Mouse (Mus musculus): ENCODE data around the gene Sppl2c. TPM values are rescaled to one million over a fixed set of nuclear protein-coding genes. Genes with fewer than 3 reads are reported as not detected.

Sppl2c gene
- total RNA-seq (2021) = not detected
- long read RNA-seq, experiment 1 = 0 reads
- long read RNA-seq, experiment 2 = 0 reads

DNA sequence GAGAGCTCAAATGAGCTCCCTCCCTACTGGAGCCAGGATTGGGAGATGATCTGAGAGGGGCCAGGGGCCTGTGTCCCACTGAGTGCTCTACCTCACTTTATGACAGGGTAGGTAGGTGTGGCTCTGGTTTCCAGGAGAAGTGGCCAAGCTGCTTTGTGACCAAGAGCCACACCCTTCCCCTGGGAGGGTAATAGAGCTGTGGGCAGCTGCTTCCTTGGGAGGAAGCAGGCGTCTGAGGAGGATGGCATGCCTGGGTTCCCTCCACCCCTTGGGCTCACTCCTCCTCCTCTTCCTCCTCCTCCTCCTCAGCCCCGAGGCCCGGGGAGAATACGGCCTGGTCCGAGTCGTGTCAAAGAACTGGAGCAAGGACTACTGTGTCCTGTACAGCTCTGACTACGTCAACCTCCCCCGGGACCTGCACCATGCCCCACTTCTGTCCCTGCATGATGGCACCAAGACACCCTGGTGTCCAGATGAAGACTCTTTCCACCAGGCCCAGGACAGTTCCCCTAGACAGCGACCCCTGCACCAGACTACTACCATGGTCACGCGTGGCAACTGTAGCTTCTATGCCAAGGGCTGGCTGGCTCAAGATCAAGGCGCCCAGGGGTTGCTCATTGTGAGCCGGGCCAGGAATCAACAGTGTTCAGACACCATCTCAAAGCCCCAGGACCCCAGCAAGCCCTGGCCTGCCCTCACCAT is at the start of gene Sppl2c:
Gene Sppl2c, plus strand, starts transcription at position 193 of the 702 bp plus-strand sequence.
- no peak for DNase-seq
- intact Hi-C loops (cut with DNase I) = no loop called here
- Histone ChIP-seq H3K4me3 (no peak within 1 kb of the TSS), H3K27ac (no peak within 1 kb of the TSS)
- no peak for TF ChIP-seq CTCF (IDR thresholded peaks at IDR 0.05)

DNA sequence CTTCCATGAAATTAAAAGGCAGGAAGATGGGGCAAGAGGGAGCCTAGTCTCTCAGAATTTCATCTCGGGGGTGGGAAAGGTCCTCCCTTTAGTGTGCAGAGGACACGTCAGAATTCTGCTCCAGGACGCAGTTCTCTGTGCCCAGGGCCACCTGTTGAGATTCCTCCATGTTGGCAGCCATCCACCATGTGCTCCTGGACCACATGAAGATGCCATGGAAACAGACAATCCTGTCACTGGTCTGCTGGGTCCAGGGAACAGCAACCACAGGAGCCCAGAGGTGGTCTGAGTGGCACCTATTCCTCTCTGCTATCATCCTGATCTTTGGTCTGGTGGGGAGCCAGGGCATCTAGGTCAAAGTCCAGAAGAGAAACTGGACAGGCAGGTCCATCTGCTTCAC is 47.2 kb upstream of the Sppl2c start:
- no peak for TF ChIP-seq CTCF (IDR thresholded peaks at IDR 0.05)
- no peak overlapping the region for H3K4me3 ChIP-seq
- DNase-seq = no peak
- no peak overlapping the region for H3K27ac ChIP-seq
- intact Hi-C loops (cut with DNase I) = no loop called here

- Histone ChIP-seq H3K27ac (no peak overlapping the region), H3K4me3 (no peak overlapping the region)
- TF ChIP-seq CTCF (IDR thresholded peaks at IDR 0.05) = no peak
- intact Hi-C loops (cut with DNase I) = no loop called here
- no peak for DNase-seq
Measured at GRCm38 (mm10) chr11:104144930-104145329, 41.2 kb upstream of the Sppl2c start.

GRCm38 (mm10) chr11:104148787-104149186 is 37.3 kb upstream of the Sppl2c start:
- TF ChIP-seq CTCF (IDR thresholded peaks at IDR 0.05) = no peak
- DNase-seq = no peak
- Histone ChIP-seq H3K27ac (no peak overlapping the region), H3K4me3 (no peak overlapping the region)
- intact Hi-C loops (cut with DNase I) = no loop called here

DNA sequence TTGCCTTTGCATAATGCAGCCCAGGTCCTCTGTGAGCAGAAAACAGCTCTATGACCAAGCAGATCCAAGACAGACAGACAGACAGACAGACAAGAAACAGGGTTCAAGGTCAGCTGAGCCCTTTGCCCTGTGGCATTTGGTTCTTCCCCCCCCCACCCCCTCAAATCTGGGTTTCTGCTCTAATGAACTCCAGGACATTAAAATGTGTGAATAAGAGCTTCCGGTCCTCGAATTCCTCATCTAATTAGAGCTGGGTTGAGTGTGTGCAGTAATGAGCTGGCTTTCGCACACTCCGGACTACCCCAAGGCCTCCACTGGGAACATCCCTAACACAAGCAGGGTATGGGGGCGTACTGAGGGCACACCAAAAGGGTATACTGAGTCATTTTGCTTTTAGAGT is 35.2 kb upstream of the Sppl2c start:
- no peak overlapping the region for H3K4me3 ChIP-seq
- DNase-seq = no peak
- intact Hi-C loops (cut with DNase I) = no loop called here
- H3K27ac ChIP-seq = no peak overlapping the region
- no peak for TF ChIP-seq CTCF (IDR thresholded peaks at IDR 0.05)

- intact Hi-C loops (cut with DNase I) = no loop called here
- DNase-seq = no peak
- H3K27ac ChIP-seq = no peak overlapping the region
- H3K4me3 ChIP-seq = no peak overlapping the region
- no peak for TF ChIP-seq CTCF (IDR thresholded peaks at IDR 0.05)
Measured at GRCm38 (mm10) chr11:104154332-104154731, 31.8 kb upstream of the Sppl2c start.

GRCm38 (mm10) chr11:104154820-104155635 is 31.1 kb upstream of the Sppl2c start:
- no peak overlapping the region for H3K27ac ChIP-seq
- no peak for TF ChIP-seq CTCF (IDR thresholded peaks at IDR 0.05)
- H3K4me3 ChIP-seq = no peak overlapping the region
- no peak for DNase-seq
- intact Hi-C loops (cut with DNase I) = no loop called here

GRCm38 (mm10) chr11:104155899-104156298 is 30.2 kb upstream of the Sppl2c start:
- TF ChIP-seq CTCF (IDR thresholded peaks at IDR 0.05) = no peak
- intact Hi-C loops (cut with DNase I) = no loop called here
- H3K27ac ChIP-seq = no peak overlapping the region
- H3K4me3 ChIP-seq = no peak overlapping the region
- no peak for DNase-seq

DNA sequence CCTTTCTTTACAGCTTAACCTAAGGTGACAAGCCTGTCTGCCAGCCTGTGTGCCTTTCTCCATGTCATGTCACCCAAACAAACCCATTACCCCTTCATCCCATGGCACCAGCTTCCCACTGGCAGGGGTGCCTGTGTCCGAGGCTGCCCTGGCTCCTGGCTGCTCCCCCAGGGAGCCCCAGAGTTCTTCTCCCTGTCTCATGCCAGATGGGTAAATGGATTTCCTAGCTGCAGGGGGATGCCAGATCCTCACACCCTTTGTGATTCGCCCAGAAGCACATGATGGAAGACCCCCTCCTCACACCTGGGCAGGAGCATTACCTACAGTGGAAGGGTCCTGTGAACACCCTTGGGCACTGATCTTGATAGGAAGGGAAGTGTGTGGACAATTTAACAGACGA is 29.7 kb upstream of the Sppl2c start:
- H3K4me3 ChIP-seq = no peak overlapping the region
- no peak overlapping the region for H3K27ac ChIP-seq
- intact Hi-C loops (cut with DNase I) = no loop called here
- no peak for DNase-seq
- no peak for TF ChIP-seq CTCF (IDR thresholded peaks at IDR 0.05)

DNA sequence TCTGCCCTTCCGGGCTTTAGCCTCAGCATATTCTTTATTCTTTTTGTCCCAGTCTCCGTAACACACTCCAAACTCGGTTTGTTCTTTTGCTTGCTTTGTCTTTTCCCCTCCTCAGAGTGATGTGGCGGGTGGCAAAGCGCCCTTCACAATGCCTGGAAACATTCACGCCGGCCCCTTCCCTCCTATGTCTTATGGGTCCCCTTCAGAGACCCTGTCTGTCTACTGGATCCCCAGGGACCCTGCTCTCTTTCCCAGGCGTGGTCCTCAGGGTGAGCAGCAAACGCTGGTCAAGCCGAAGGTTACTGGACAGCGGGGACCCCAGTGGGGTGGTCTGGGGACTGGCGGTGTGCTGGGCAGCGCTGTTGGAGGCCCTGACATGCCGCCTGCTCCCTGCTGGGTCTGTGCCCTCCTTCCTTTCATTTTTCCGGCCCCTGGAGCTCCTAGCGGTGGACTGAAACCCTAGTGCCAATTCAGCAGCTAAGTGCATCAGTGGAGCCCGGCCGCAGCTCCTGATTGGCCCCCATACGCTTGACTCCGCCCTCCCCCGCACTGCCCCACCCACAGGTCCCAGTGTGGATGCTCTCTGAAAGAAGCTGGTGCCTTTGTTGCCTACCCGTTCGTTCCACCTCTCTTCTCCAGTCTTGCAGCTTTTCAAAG is 28.4 kb upstream of the Sppl2c start:
- peak; percentile 4; the same call in 1 of the 2 replicates for TF ChIP-seq CTCF (IDR thresholded peaks at IDR 0.05)
- H3K4me3 ChIP-seq = peak overlapping the region; percentile 42
- peak; percentile 66 for DNase-seq
- intact Hi-C loops (cut with DNase I) = no loop called here
- H3K27ac ChIP-seq = no peak overlapping the region

DNA sequence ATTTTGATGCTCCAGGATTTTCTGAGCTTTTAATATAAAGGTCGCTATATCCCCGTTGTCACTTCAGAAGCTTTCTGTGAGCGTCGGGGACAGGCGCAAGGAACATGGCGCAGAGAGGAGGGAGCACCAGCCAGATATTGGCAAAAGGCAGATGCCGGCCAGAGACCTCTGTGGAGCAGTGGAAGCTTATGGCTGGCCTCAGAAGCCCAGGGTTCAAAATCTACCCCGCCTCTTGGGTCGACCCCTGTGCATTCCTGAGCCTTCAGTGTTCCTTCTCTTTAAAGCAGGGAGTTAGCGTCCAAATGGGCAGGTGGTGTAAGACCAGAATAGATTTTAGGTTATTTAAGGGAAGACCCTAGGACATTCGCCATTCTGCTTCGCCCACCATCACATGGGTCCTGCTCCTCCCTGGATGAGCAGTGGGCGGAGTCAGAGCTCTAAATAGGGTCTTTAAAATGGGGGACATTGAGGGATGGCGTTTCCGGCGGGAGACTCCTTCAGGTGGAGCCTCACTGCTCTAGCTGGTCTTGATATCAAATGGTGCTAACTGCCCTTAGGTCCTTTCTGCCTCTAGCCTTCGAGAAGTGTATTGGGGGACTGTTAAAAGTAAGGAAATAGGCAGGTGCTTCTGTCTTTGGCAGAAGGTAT is 27.7 kb upstream of the Sppl2c start:
- H3K4me3 ChIP-seq = peak overlapping the region; percentile 42
- no peak for DNase-seq
- TF ChIP-seq CTCF (IDR thresholded peaks at IDR 0.05) = no peak
- intact Hi-C loops (cut with DNase I) = no loop called here
- H3K27ac ChIP-seq = no peak overlapping the region

DNA sequence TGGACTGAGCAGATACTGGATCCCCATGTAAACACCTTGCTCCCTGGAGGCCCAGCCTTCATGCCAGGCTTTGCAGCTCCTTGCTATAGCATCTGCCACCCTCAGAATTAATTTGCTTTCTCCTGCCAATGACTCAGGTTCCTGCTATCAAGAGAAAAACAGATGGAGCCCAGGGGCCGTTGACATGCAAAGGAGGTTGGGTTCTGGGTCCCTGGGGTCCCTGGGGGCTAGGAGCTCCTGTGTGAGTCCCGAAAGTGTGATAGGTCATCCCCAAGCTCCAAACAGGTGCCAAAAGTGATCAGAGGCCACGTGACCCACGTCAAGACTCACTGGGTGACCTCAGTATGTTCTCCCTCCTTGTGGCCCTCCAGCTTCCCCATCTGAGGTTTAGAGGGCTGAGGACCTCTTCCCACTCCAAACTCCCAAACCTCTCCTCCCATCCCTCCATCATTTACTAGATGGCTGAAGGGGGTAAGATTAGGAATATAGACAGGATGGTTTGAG is 26.3 kb upstream of the Sppl2c start:
- no peak for DNase-seq
- no peak for TF ChIP-seq CTCF (IDR thresholded peaks at IDR 0.05)
- intact Hi-C loops (cut with DNase I) = no loop called here
- H3K27ac ChIP-seq = no peak overlapping the region
- no peak overlapping the region for H3K4me3 ChIP-seq

Measured in gastrocnemius, adult 2 months (tissue).